Mouse (Mus musculus): Measurements from ENCODE around the gene Gm6020.
"Not testable (repeated sequence)": the region's sequence is repeated elsewhere in the genome, so short reads cannot be mapped to it uniquely, and the experiment has no call there.

Gm6020 gene

DNA sequence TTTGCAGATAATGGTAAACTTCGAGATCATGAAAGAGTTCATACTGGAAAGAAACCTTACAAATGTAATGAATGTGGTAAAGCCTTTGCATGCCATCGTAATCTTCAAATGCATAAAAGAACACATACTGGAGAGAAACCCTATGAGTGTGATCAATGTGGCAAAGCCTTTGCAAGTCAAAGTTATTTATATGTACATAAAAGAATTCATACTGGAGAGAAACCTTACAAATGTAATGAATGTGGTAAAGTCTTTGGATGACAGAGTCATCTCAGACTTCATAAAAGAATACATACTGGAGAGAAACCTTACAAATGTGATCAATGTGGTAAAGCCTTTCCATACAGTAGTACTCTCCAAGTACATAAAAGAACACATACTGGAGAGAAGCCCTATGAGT lies at the start of gene Gm6020:
Gm6020 (plus strand) TSS at position 301 of the 400 bp plus-strand sequence.
- not testable (repeated sequence) for DNase-seq

DNA sequence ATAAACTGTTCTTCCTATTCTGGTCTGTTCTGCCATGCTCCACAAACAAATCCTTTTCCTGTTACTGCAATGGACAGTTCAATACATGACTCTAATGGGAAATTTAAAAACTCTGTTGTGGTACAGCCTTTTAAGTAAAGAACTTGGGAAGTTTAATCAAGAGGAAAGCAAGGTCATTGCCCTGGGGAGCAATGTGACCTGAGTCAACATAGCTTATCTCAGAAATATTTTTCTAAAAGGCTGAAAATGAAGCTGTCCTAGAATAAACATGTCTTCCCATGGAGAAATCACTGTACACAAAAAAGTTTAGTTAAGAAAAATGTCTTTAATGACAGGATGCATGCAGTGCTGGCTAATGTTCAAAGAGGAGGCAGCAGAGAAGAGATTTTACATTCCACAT lies 45.0 kb upstream of the Gm6020 start:
- no peak for DNase-seq

DNA sequence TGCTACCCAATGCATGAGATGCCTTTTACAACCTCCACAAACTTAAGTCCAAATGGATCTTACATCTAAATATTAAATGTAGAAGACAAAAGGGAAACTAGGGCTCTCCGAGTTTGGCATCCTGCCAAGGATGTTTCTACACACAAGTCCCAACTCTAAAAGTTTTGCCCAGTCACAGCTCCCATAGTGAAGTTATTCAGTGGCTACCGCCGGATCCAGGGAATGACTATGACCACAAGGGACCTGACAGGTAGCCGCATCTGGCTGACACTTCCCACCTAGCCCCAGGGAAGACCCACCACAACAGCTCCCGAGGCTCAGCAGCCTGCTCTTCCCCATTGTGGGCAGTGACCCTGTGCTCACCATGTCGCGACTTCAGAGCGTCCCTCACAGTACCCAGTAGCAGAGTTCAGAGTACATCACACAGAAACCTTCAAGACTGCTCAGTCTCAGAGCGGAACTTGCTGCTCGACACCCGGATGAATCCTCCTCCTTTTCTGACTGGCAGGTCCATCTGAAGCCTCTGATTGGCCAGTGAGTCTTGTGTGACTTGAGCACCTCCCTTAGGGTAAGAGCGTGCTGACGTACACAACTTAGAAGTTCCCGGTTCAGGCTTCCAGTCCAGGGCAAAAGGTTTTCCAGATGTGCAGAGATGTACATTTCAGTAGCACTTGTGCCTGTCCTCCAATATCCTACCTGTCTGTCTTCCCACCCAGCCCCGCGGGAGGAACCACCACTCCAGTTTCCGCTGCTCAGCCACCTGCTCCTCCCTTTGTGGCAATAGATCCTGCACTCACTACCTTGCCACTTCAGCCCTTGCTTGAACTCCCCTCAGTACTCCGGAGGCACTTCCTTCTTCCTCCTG lies 43.1 kb upstream of the Gm6020 start, which contains the start of gene Zfp950:
Zfp950 (minus strand) TSS at position 499 of the 865 bp plus-strand sequence.
- DNase-seq = peak; percentile 88

DNA sequence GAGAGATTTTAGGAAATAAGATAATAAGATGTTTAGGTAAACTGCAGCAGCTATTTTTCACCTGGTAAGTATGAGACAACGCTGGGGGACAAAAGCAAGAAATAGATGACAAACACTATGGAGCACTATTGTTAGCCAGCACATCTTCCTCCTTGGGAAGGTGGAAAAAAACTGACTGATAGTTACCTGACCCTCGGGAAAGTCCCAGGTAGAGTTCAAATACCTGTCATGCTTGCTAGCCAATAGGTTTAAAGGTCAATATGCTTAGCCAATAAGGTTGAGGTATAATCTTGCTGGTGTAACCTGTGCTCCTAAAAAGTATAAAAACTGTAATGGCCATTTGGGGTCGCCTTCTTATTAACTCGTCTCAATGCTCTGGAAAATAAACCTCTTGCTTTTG lies 42.4 kb upstream of the Gm6020 start:
- DNase-seq = no peak

DNA sequence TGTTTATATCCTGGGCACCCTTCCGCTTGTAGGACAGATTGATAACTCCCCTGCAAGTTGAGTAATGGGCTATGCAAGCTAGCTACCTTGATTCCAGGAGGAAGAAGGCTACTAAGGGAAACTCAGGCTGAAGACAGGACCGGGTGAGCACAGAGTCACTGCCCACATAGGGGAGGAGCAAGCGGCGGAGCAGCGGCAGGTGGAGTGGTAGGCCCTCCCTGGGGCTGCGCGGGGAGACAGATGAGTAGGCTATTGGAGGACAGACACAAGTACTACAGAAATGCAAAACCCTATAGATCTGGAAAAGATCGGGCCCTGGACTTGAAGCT lies 32.4 kb upstream of the Gm6020 start:
- no peak for DNase-seq

DNA sequence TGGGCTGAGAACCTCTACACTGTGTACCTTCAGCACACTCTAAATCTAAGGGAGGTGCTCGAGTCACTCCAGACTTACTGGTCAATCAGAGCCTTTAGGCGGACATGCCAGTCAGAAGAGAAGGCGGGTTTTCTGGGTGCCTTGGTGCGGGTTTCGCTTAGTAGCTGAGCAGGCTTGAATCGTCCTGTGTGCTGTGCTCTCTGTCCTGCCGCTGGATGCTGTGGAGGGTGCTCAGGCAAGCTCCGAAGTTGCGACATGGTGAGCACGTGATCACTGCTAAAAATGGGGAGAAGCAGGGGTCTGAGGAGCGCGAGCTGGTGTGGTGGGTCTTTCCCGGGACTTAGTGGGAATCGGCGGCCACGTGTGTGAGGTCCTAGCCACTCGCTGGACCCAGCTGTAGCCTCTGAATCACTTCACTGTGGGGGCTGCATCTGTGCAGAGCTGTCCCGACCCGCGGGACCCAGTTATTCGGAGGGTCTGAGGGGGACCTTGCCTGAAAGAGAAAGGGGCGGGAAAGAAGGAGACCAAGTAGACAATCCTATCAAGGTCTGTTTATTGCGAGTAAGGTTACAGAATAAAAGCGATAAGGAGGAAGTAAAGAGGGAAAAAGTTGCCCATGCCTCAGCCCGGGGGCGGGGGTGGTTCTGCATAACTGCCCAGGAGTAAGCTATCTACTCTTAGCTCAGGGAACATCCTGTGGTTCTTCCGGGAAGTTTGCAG lies 31.8 kb upstream of the Gm6020 start:
- no peak for DNase-seq

DNA sequence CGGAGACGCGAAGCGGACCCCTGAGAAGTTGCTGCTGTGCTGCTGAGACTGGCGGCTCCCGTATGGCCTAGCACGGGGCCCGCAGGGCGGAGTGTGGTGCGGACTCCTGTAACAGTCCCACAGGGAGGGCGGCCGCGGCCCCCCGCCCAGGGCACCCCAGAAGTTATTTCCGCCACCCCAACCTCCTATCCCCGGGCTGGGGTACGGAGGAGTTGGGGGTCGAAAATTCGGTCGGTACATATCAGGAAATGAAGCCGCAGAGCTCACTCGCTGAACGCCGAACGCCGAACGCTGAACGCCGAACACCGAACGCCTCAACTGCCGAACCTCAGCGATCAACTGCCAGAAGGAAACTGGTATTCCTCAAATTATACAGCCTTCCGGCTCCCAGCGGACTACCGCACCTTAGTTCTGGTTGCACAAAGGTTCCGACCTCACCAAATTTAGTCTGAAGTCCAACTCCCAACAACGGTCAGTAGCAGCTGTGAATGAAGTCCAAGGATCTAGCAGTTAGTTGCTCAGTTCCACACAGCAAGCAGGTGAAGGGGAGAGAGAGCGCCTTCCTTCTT lies 7.8 kb upstream of the Gm6020 start, which contains the start of gene Gm7102:
Gm7102 (minus strand) TSS at position 554 of the 569 bp plus-strand sequence.
- DNase-seq = no peak

DNA sequence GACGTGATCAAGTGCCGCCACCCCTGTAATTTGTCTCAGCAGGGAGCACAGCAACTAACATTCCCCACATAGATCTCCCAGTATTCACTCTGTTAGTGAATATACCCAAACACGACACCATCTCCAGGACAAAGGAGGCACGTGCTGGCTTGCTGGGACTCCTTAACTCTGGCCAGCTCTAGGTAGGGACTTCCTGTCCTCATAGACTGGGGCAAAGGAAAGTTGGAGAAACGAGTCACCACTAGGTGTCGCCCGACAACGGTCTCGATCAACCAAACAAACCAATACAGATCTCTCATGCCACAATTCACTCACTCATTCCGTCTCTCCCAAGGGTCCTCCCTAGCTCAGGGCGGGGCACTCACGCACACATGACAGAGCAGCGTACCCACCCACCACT lies 15.6 kb downstream of the Gm6020 start:
- DNase-seq = peak; percentile 74

DNA sequence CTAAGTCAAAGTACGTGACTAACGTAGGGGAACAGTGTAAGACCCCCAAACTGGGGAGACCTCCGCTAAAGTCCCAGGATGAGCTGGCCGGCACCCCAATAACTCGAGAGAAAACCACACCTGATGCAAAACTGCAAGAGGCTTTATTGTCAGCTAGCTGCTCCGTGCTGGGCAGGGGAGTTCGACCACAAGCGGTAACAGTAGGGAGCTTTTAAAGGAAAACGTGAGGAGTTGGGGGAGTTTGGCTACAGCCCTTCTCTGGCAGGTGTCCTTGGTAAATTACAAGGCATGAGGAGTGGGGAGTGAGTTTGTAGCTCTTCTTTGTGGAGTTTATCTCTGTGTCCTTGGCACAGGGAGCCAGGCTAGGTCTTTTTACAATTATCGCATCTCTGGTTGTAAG lies 16.1 kb downstream of the Gm6020 start:
- DNase-seq = no peak

DNA sequence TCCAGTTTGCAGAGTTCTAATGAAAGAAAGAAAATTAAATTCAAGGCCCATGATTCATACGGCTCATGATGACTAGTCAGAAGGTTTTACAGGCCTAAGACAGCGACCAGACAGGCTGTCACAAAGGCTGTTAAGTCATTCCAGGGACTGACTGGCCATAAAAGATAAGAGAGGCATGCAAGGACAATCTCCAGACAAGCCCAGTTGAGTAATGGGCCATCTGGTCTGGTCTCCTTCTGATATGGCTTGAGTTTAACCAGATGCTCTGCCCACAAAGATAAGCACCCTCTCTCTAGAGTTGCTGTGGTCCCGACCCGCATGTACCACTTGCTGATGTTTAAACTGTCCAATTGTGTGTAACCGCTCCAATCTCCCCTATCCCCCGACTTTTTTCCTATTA lies 23.8 kb downstream of the Gm6020 start:
- DNase-seq = not testable (repeated sequence)

DNA sequence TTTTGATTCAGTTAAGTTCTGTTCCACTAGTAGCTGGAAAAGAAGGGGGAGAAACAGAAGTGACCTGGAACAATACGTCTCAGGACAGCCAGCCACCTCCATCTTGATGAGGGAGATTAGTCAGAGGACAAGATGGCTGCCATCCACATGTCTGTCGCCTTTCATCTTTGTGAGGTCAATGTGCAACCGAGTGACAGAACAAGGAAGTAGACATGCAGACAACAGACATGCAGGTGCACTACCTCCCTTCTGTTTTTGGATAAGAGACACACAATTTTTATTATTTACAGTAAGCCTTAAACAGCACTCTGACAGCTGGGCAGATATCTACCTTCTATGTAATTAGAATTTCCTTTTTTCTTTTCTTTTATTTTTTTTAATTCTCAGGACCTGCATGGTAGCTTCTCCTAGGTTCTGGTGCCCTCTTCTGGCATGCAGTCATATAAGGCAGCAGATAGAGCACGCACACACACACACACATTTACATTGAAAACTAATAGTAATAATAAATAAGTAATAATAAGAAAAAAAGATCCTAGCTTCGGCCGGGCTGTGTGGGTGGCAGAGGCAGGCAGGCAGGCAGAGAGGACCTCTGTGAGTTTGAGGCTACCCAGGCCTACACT lies 40.1 kb downstream of the Gm6020 start:
- peak; percentile 5 for DNase-seq

DNA sequence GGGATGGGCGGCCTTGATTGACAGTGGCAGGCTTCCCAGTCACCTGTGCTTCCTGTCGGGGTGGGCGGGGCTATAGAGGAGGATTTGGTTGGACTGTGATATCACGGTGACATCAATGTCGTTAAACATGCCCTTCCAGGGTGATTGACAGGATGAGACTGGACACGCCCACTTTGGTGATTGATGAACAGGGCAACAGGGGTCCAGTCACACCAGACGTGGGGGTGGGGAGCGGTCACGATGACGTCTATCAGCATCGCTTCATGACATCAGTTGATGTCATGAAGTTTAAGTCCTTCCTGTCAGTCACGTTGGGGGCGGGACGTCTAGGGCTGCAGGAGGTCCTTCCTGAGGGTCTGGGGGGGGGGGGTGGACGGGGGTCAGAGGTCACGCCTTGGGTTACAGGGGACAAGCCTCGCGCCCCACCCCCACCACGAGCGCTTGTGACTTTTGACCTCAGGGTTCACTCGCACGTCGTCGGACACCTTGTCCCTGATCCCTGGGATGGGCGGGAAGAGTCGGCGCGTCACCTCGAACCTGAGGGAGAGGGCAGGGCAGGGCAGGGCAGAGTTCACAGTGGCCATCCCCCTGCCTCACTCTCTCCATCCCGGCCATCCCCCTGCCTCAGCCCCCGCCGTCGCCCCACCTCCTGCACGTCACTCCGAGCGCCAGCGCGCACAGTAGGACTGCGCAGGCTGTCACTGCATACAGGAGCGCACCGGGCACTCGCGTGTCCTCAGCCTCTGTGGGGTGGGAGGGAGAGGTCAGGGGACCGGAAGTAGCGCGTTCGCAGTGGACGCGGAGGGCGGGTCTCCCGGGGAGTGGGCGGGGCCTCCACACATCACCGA lies 41.2 kb downstream of the Gm6020 start:
- DNase-seq = peak; percentile 56

DNA sequence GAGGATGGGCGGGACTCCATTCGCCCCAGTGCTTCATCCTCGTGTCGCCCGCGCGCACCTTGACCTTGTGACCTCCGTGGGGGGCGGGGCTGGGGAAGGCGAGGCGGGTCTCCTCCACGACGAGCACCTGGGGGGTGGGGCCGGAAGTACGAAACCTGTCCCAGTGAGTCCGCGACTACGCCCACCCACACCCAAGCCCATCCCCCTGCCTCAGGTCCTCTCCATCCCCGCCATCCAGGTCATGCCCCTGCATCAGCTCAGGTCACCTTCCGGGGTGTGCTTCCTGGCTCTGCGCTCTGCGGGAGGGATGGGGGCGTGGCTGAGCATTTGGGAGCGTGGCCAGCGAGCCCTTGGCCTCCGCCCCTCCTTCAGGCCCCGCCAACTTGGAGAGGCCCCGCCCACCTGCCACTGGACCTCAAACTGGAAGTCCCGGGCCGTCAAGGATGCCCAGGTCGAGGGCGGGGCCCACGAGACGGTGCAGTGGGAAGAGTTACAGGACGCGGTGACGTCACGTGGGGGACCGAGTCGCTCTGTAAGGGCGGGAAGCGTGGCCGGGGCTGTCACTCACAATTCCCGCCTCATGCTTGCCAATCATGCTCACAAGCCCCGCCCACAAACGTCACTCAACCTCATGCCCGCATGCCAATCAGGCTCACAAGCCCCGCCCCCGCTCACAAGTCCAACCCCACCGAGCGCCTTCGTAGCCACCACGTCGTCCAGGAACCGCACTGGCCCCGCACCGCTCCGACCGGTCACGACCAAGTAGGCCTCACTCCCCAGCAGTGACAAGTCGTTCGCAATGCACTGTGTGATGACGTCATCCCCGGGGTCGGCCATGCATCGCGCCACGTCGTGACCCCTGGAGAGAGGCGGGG lies 42.1 kb downstream of the Gm6020 start:
- peak; percentile 87 for DNase-seq

DNA sequence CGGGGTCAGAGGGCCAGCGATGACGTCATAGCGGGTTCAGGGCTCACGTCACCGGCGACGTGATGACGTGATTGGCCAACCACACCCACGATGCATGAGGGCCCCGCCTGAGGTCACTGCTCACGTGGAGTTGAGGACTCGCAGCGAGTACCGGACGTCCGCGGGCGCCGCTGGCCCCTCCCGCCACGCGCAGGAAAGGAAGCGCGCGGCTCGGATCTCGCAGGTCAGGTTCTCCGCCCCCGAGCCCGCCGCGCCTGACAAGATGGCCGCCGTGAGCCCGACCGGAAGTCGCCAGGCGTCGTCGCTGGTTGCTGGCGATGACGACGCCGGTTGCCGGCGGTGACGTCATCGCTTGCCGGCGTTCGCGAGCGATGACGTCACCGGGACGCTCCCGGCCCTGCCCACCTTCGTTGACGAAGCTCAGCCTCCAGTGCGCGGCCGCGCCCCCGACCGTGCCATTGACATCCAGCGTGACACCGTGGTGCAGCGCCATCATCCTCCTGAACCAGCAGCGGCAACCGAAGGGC lies 42.8 kb downstream of the Gm6020 start:
- DNase-seq = no peak

DNA sequence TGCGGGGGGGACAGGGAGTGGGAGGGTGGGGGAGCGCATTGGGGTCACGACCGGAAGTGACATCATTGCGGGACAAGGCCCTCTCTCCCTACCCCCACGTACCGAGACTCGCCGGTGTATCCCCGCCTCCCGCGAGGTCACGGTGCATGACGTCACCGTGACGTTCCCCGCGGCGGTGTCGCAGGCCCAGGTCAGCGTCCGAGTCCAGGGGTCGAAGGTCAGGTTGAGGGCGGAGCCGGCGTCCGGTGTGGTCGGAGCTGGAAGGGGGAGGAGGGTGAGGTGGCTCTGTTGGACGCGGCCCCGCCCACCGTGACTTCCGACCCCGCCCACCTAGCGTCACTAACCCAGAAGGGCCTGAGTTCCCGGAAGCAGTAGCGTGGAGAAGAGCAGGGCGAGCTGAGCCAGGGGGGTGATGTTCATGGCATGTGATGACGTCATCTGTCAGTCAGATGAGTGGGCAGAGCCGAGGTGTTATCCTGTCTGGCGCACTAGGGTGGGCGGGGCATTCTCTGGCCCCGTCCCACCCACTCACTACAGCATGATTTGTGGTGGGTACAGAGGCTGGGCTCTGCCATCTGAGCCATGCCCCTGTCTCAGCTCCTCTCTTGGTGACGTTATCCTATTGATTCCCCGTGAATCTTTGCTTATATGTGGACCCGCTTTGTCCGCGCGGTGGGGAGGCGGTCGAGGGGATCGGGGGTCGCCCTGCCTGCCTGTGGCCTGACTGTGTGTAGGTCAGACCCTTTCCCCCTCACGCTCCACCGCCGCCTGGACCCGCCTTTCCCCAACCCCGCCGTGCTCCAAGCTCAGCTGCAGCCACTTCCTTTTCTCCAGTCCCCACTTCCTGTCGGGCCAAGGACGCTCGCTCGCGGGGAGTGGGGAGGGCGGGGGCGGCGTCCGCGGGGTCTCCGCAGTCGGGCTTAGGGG lies 43.5 kb downstream of the Gm6020 start:
- DNase-seq = peak; percentile 92

DNA sequence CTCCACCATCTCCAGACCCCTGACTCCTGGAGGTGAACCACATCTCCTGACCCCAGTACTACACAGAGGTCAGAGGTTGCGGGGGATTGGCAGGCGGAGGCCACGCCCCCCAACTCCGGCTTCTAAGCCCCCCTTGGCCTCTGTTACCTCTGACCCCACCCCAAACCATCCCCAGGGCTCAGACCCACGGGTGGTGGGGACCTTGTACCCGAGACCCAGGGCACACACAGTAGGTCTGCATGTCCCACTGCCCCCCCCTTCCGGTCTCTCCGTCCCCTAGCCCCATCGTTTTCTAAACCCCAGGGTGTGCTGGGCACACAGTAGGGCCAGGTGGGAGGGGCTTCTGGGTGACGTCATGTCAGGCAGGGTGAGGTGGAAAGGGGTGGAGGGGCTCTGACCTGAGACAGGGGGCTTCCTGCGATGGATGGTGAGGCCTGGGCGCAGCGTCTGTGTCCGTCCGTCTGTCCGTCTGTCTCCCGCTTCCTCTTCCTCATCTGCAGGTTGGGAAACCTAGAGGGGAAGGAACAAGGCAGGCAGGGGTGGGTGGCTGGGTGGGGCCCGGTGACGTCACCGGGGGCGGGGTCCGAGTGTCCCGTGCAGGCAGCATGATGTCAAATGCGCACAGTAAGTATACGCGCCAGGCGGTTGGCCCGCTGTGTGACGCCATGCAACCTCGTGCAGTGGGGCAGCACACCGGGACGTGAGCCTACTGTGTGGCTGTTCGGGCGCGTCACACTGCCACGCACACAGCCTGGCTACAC lies 44.4 kb downstream of the Gm6020 start, which contains the start of gene Csf2ra:
Csf2ra (minus strand) TSS at position 489 of the 761 bp plus-strand sequence.
- DNase-seq = peak; percentile 72

Data from cerebellum, adult 9-11 months (tissue).